Mouse (Mus musculus): ENCODE data around the gene Pex11g. TPM values are rescaled to one million over a fixed set of nuclear protein-coding genes. Genes with fewer than 3 reads are reported as not detected.

The Pex11g gene
- polyA plus RNA-seq (2017; shearing (Covaris generic)): 10 to 100 TPM in 2 of 3 experiments, 1 to 10 TPM in 1; 9.0 to 20.4 (median 16.7) TPM

DNA sequence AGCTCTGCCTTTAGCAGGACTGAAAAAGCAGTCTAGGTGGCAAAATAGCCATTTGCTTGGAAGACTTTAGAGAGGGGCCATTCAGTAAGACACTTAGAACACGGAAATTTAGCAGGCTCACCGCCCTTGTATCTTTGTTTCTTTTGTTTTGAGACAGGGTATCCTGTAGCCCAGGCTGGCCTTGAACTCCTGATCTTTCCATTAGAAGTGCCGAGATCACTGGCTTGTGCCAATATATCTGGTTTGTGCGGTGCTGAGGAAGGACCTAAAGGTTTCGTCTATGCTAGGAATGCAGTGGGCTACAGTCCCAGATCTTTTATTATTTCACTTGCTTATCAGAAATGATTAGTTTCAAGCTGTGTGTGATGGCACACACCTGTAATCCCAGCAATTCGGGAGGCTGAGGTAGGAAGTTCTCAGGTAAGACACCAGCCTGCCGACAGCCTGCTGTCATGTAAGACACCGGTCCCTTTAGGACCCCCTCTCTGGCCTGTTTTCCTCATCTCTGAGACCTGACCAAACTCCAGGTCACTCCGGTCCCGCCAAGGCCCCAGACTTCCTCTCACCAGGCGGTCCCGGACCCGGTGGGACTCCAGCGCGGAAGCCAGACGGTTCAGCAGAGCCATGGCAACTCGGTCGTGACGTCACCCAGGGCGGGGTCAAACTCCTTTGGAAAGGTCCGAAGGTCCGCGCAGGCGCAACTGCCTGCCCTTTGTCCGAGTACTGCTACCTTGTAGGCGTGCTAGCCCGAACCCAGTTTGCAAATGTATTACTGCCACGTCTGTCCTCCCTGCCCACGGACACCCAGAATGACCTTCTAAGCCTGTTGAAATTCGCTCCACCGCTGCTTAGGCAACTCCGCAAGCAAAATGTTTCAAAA is at the start of gene Pex11g:
Gene Pex11g (minus strand): TSS at position 675 of the 880 bp plus-strand sequence.
- peak; percentile 87 for ATAC-seq

DNA sequence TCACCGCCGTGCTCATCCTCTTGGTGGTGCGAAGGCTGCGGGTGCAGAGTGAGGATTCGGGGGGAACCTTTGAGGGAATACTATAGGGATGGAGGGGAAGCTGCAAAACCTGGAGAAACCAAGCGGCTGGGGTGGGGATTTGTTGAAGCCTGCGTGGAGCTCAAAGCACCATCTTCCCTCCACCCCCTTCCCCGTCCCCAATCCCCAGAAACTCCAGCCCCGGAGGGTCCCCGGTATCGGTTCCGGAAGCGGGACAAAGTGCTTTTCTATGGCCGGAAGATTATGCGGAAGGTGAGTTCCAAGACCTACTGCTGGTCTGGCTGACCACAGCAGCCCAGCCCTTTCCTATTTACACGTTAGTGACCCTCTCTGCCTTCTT is 49.6 kb upstream of the Pex11g start:
- no peak for ATAC-seq

DNA sequence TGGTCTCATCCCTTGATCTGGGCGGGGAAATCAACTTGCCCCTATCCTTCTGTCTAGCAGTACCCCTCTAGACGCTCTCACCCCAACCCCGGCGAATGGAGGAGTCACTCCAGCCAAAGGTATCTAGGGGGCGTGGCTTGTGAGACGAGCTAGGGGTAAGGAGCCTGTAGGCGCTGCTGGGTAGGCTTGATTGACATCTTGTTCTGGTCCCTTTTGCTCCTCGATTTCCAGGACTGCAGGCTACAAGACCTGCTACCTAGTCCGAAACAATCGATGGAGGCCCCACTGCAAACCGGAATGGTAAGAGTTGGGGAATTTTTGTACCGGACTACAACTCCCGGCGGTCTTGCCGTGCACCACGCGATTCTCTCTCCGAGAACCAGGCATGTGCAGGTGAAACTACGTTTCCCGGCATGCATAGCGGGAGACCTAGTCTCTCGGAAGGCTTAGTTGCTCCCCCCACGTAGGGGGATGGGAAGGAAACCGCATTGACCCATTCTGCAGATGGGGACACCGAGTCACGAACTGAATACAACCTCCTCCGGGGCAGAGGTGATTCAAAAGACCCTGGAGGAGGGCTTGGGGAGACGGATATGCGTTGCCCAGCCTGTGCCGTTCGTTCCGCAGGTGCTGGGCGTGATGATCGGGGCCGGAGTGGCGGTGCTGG is 49.1 kb upstream of the Pex11g start:
- peak; percentile 81 for ATAC-seq

DNA sequence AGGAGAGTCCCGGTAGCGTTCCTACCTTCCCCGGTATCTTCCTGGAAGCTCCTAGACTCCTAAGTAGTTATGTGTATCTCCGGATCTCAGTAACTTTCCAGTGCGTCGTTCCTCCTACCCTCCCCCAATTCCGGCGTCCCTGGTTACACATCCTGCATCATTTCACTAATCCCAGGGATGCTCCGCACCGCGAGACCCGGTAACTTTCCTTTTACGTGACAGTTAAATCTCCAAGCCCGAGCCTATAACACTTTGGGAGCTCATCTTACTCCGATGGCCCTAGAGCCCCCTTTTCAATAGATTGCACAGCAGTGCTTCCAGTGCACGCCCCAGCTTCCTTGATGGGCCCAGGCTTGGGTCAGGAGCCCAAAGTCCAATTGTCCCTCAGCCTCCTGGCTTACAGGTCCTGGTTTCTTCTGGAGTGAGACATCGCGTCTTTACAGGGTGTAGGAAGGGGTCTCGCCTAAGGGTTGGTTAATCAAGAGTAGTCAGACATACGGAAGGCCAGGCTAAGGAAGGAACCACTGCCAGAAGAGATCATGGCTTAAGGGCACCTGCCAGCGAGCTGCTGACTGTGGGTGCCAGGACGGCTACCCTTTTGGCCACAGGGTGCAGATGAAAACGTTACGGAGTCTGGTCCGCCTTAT is 48.4 kb upstream of the Pex11g start:
- ATAC-seq: peak; percentile 33

DNA sequence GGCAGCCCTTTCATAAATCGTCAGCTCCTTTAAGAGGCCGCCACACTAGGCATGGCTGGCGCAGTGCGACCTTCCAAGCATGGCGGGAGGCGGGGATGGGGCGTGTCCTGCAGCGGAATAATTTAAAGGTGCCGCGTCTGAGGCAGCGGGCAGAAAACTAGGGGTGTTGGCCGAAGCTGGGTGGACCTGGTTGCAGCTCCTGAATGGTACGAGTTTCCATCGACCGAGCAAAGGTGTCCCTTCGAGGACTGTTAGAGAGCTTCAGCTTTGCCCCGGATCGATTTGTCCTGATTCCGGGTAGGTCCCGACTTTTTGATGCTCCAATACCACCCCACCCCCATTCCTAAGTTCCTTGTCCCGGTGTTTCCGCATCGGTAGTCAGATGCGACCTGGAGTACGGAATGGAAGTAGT is 47.8 kb upstream of the Pex11g start, which contains the start of gene Pnpla6:
Gene Pnpla6 (plus strand): TSS at position 125 of the 412 bp plus-strand sequence.
- peak; percentile 72 for ATAC-seq

DNA sequence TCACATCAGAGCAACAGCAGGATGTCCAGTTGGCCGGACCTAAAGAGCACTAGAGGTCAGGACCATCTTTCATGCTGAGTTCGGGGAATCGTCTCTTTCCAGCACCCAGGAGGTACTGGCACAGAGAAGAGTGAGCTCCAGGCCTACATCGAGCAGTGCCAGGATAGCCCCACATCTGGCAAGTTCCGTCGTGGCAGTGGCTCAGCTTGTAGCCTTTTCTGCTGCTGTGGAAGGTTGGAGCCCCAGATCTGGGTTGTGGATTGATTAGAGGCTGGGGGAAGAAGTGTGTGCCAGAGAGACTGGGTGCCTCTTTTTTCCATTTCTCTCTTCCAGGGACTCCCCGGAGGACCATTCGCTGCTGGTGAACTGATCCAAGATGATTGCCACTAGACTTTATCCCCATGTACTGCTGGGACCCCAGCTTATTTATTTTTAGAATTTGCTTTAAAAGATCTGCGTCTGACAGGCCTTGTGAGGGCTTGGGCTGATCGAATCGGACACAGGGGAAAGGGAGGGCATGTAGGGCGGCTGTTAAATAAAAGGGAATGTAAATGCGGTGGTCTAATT is 47.3 kb upstream of the Pex11g start:
- ATAC-seq: no peak

DNA sequence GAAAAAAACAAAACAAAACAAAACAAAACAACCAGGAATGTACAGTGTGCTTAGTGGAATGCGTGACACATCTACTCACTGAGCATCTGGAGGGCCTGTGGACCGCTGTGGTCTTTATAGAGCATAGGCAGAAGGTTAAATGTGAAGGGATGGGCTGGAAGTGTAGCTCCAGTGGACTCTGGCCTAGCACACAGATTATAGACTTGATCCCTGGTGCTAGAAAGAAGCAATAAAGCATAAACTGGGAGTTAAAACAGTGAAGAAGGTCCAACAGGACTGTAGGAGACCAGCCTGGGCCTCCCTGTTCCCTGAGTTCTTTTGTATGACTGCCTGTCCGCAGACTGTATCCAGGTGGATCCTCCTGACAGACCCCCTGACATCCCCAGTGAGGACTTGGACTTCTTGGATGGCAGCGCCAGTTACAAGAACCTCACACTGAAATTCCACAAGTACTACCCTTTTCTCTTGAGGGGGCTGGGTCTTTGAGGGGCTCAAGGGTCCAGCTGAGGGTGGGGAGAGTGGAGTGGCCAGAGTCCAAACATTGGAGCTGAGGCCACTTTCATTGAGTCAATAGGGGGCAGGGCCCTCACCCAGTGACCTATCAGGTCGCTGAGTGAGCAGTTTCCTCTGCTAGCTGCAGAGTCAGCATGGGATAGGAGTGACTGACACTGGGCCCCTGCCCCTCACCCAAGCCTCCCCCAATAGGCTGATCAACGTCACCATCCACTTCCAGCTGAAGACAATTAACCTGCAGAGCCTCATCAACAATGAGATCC is 40.7 kb upstream of the Pex11g start:
- ATAC-seq: no peak

DNA sequence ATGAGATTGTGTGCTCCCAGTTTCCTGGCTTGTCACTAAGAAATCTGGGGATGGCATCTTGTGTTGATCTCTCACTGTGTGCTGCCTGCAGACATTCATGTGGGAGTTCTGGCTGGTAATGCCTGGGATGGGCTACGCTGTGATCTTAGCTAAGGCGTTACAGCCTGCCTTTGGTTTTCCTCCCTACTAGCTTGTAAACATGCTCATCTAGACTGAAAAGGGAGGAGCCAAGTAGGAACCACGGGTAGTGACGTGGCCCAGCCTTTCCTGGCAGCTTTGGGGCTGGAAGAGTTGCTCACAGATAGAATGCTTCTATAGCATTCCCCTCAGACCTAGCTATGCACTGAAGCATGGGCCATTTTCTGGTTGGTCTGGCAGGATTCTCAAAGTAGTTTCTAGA is 34.7 kb upstream of the Pex11g start:
- no peak for ATAC-seq

DNA sequence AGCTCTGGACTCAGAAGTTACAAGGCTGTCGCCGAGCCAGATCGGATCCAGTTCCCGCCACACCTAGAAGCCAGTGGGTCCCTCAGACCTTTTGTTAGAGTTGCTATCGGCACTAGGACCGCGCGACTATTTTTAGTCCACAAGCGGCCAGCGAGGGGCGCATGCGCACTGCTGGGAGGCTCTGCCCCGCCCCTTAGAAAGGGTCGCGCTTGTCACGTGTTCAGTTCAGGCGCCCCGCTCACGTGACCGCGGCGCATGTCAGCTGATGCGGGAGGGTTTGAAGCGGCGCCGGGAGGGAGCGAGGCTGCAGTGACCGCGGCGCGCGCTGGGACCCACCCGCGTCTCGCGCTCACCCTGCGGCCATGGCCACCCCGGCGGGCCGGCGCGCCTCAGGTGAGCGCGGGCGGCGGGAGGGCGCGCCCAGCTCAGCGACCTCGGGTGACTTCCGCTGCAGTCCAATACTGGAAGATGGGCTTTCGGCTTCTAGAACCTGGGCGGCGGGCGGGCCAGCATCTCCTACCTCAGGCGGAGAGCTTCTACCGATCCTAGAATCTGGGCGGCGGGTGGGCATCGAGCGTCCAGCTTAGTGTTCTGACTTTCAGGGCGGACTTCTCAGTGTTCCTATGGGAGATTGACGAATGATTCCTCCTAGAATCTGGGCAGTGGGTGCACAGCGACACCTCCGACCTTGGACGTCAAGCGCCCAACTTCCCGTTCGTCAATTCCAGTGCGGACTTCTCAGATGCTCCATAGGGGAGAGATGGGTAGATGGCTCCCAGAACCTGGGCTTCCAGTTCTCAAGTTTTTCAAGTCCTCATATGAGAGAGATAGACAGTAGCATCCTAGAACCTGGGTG is 33.0 kb upstream of the Pex11g start, which contains the start of gene Mcoln1:
Gene Mcoln1 (plus strand): TSS at position 223 of the 856 bp plus-strand sequence.
- ATAC-seq: peak; percentile 86

DNA sequence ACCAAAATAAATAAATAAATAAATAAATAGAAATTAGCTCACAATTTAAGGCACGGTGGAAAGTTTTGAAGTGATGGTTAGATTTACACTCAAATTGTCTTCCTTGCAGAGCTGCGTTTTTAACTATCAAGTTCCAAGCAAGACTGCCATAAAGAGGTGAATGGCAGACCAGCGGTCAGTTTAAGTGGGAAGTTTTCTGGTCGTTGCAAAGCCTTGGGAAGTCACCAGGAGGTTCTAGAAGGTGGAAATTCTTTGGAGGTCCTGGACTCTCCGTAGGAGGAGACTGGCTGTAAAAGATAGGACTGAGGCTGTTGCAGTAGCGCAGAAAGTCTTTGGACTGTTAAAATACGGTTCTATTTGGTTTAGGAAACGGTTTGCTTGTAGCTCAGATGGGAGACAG is 32.3 kb upstream of the Pex11g start:
- no peak for ATAC-seq

DNA sequence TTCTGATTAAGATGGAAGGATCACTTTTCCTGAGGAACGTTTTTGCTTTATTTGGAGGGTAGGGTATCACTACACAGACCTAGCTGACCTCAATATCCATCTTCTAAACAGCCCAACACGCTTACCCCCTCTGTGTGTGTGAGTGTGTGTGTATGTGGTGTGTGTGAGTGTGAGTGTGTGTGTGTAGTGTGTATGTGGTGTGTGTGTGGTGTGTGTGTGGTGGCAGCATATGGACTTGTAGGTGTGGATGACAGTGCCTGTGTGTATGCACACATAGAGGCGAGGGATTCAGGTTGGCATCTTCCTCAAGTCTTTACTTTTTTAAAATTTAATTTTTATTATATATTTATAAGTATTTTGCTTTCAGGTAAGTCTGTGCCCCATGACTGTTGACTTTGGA is 31.1 kb upstream of the Pex11g start:
- no peak for ATAC-seq

DNA sequence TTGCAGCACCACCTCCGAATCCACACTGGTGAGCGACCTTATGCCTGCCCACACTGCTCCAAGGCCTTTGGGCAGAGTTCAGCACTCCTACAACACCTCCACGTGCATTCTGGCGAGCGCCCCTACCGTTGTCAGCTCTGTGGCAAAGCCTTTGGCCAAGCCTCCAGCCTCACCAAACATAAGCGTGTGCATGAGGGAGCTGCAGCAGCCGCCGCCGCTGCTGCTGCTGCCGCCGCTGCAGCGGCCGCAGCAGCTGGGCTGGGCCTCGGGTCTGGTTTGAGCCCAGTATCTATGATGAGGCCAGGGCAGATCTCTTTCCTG is 28.9 kb upstream of the Pex11g start:
- no peak for ATAC-seq

DNA sequence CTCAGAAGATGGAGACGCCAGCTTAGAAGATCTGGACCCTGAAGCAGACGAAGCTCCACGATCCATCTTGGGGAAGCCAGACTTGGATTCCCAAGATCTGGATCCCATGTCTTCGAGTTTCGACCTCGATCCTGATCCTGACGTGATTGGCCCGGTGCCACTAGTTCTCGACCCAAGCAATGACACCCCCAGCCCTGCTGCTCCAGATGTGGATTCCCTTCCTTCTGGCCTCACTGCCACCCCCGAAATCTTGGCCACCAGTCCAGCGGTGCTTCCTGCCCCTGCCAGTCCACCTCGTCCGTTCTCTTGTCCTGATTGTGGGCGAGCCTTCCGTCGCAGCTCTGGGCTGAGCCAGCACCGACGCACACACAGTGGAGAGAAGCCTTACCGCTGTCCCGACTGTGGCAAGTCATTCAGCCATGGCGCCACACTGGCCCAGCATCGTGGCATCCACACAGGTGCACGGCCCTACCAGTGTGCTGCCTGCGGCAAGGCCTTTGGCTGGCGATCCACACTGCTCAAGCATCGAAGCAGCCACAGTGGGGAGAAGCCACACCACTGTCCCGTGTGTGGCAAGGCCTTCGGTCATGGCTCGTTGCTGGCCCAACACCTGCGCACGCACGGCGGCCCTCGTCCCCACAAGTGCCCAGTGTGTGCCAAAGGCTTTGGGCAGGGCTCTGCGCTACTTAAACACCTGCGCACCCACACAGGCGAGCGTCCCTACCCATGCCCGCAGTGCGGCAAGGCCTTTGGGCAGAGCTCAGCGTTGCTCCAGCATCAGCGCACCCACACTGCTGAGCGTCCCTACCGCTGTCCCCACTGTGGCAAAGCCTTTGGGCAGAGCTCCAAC is 28.3 kb upstream of the Pex11g start:
- ATAC-seq: no peak

DNA sequence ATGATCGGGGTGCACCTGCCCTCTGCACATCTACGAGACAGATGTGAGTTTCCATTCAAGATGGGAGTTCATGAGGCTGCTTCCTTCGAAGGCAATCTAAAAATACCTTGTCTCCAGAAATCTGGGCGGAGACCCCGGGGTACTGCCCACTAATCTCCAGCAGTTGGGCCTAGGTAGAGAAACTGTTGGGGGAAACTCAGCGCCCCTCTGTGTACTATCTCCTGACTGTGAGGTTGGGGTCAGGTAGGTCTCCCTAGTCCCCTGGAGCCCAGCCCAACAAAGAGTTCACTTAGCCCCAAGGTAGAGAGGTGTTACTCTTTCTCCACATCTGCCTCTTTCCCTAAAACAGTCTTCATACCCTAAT is 26.3 kb upstream of the Pex11g start:
- ATAC-seq: no peak

DNA sequence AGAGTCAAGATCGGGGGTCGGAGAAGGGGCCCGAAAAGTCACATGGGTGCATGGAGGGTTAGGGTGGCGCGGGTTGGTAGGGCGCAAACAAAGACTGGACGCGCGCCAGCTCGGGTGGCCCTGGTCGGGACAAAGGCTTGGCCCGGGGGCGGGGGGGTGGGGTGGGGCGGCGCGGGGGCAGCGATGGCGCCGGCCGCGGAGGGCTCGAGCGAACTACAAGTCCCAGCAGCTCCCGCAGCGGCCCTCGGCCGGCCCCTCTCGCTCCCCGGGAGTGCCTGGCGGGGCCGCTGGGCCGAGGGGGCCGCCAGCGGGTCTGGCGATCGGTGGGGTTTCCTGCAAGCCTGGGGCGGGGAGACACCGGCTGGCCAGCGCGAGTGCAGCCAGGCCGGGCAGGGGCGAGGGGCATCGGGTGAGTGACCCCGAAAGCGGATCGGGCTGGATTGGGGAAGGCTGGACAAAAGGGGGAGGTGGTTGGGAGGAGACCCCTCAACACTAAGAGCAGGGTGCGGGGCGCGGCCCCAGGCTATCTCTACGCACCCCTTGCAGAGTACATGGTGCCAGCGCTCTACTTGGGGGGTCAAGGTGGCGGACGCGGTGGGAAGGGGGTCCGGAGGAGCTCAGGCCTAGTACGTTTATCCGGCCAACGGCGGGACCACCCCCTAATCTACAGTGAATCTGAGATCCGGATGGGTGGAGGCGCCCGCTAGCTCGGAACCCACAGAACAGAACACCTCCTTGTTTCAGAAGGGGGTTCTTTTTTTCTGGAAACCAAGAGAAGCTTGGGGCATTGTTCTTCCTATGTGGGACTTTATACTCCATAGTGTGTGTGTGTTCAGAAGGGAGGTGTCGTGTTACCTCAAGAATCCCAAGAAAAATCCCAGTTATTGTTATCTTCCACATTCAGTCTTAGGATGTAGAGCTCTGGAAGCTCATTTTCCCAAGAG is 25.7 kb upstream of the Pex11g start, which contains the start of gene Zfp358:
Gene Zfp358 (plus strand): TSS at position 238 of the 944 bp plus-strand sequence.
- ATAC-seq: peak; percentile 71

DNA sequence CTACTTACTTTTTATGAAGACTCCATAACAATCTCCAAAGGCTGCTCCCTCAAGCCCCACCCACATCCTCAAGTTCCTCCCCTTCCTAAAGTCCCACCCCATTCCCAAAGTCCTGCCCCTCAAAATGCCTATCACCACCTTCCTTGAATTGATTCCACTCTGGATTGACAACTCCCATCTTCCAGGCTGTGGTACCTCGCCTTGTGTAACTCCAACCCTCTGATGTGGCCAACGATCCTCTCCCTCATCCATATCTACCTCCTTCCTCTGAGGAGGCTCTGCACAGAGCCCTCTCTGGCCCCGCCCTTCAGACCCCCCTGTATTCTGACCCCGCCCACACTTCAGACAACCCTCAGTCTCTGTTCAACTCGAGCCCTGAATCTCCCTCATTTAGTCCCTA is 17.7 kb upstream of the Pex11g start:
- no peak for ATAC-seq

DNA sequence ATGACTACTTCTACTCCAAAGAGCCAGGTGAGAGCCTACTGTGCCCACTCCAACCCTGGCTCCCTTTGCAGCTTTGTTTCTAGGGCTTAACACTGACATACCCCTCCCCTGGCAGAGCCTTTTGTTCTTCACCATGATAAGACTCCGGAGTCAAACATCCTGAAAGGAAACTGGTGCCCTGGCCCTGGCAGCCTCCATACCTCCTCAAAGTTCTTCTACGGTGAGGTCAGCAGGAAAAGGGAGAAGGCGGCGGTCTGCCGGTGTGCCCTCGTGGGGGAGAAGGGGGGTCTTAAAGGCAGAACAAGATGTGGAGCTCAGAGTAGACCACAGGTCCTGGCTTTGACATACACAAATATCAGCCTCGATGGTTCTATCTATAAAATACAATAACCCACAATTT is 16.1 kb upstream of the Pex11g start:
- ATAC-seq: no peak

DNA sequence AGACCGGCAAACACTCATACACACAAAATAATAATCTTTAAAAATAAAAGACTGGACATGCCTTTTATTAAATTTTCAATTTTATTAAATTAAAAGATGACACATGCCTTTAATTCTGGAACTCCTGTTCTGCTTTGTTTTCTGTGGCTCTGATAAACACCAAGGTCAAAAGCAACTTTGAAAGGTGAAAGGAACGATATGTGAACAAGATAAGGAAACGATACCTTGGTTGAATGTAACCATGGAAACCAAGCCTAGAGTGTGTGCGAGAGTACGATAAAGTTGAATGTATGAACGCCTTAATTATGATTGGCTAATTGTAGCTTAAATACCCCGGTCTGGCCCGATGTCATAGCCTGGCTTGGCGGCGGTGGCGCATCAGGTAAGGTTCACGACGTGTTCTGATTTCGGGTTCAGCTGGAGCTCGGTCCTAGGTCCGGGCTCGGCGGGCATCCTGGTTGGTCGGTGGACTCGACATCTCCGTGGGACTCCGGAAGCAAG is 14.8 kb upstream of the Pex11g start:
- ATAC-seq: no peak

DNA sequence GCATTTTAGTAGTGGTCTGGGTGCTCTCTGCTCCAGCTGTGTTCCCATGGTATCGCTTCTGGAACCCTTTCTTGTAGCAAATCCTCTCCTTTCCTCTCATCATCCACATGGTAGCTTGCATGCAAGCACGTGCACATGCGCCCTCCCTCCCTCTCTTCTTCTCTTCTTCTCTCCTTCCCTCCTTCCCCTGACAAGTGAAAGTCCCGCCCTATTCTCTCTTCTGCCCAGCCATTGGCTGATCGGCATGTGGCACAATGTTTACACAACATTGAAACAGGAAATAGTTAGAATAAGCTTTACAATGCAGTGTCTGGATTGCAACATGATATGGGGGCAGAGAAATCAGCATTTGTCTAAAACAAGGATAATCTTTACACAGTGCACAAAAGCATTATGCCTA is 14.1 kb upstream of the Pex11g start:
- no peak for ATAC-seq
